Mouse (Mus musculus): Measurements from ENCODE around the gene Cox5a. TPM values are rescaled to one million over a fixed set of nuclear protein-coding genes. Genes with fewer than 3 reads are reported as not detected.

Gene Cox5a
- polyA plus RNA-seq (2016; fragmentation: Nextera tagmentation; extraction: Ambion mirVana): 770 and 826 TPM in 2 replicates

DNA sequence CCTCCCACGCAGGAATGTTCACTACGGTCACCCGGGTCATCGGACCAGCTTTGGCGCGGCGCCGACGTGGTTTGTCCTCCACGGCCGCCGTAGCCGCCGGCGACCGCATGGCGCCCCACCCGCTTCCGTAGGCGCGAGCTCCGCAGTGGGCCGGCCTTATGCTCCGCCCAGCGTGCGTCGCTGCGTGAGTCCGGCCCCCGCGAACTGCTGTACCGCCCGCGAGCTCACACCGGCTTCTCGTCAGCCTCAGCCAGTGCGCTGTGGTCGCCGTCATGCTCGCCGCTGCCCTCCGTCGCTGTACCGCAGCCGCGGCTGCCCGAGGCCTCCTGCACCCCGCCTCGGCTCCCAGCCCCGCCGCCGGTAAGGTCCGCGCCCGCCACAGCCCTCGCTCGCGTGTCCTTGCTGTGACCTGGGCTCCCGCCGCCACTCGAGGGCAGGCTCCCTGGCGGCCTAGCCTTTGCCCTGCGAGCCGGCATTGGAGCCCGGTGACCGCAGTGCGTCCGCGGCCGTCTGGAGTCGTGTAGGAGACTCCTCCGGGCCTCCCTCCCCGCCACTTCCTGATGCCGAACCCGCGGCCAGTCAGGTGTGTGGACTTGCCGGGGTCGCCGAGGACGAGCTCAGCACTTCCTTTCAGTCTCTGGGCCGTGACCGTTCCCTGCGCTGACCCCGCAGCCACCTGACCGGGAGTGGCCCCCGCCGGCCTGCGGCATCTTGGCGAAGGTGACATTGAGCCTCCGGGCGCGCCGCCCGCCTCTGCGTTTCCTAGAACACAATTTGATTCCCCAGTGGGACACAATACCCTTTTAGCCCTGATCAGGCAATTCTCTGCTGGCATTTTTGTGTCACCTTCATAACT is at the start of gene Cox5a:
Gene Cox5a (plus strand): TSS at position 219 of the 856 bp plus-strand sequence.
- no peaks in the 10 kb centered on the region for H3K9me3 ChIP-seq
- peak within 1 kb of the TSS; percentile 90 for H3K27ac ChIP-seq
- H3K4me2 ChIP-seq (replicated peaks): peak within 1 kb of the TSS; percentile 85
- H3K27me3 ChIP-seq (replicated peaks): no peaks in the 10 kb centered on the region
- no peaks in the 10 kb centered on the region for H3K36me3 ChIP-seq
- peak within 1 kb of the TSS; percentile 98 for H3K4me3 ChIP-seq
- WGBS: under 1% methylated on average over 95 of the region's 95 CpGs
- peaks cover 17% of the 10 kb centered on the region for H3K4me1 ChIP-seq
- peak within 1 kb of the TSS; percentile 96 for H3K9ac ChIP-seq
- peak; percentile 95 for ATAC-seq (ENCODE audit: low FRiP score, low read depth)

GRCm38 (mm10) chr9:57485774-57486173 is 35.3 kb upstream of the Cox5a start:
- Histone ChIP-seq H3K4me2 (replicated peaks) (no peak overlapping the region), H3K36me3 (no peaks in the 10 kb centered on the region), H3K27ac (no peak overlapping the region), H3K9ac (no peak overlapping the region), H3K4me3 (no peak overlapping the region), H3K27me3 (replicated peaks) (no peaks in the 10 kb centered on the region; the same call in 1 of the 2 replicates), H3K9me3 (no peaks in the 10 kb centered on the region), H3K4me1 (0 out of 2 replicates have a peak, but pooled peaks cover 3% of the 10 kb centered on the region)
- ATAC-seq (ENCODE audit: low FRiP score, low read depth): peak; percentile 50; the same call in 1 of the 2 replicates
- WGBS: 18% methylated on average over 7 of the region's 7 CpGs

- Histone ChIP-seq H3K4me1 (0 out of 2 replicates have a peak, but pooled peaks cover 3% of the 10 kb centered on the region), H3K9me3 (no peaks in the 10 kb centered on the region), H3K27me3 (replicated peaks) (no peaks in the 10 kb centered on the region; the same call in 1 of the 2 replicates), H3K4me2 (replicated peaks) (no peak overlapping the region), H3K27ac (no peak overlapping the region), H3K36me3 (no peaks in the 10 kb centered on the region), H3K4me3 (no peak overlapping the region), H3K9ac (no peak overlapping the region)
- ATAC-seq (ENCODE audit: low FRiP score, low read depth): no peak
- WGBS: 78% methylated on average over 7 of the region's 7 CpGs
These were observed 33.3 kb upstream of the Cox5a start for GRCm38 (mm10) chr9:57487807-57488206.

- no peak overlapping the region for H3K4me3 ChIP-seq
- whole genome bisulfite sequencing: 94% methylated on average over 2 of the region's 2 CpGs
- H3K9me3 ChIP-seq: no peaks in the 10 kb centered on the region
- H3K36me3 ChIP-seq: no peaks in the 10 kb centered on the region
- no peak for ATAC-seq (ENCODE audit: low FRiP score, low read depth)
- no peak overlapping the region for H3K4me2 ChIP-seq (replicated peaks)
- peaks cover 4% of the 10 kb centered on the region; the same call in 1 of the 2 replicates for H3K4me1 ChIP-seq
- H3K27me3 ChIP-seq (replicated peaks): peaks cover 3% of the 10 kb centered on the region; the same call in 1 of the 2 replicates
- H3K9ac ChIP-seq: no peak overlapping the region
- H3K27ac ChIP-seq: no peak overlapping the region
These were observed 27.5 kb upstream of the Cox5a start for GRCm38 (mm10) chr9:57493532-57493931.

DNA sequence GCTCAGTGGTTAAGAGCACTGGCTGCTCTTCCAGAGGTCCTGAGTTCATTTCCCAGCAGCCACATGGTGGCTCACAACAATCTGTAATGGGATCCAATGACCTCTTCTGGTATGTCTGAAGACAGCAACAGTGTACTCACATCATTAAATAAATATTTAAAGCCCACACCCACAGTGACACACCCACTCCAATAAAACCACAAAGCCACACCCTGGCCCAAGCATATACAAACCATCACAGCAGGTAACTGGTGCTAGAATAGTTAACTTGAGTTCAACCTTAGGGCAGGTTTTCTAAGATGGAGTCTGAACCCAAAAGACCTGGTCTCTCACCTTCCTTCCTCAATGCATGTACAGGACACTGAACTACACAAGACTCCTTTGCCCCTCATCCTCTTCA is 26.1 kb upstream of the Cox5a start:
- Histone ChIP-seq H3K9me3 (no peaks in the 10 kb centered on the region), H3K4me2 (replicated peaks) (no peak overlapping the region), H3K27me3 (replicated peaks) (peaks cover 7% of the 10 kb centered on the region), H3K27ac (no peak overlapping the region), H3K4me3 (no peak overlapping the region), H3K36me3 (no peaks in the 10 kb centered on the region), H3K4me1 (peaks cover 6% of the 10 kb centered on the region; the same call in 1 of the 2 replicates), H3K9ac (no peak overlapping the region)
- no peak for ATAC-seq (ENCODE audit: low FRiP score, low read depth)

- H3K9me3 ChIP-seq: no peaks in the 10 kb centered on the region
- no peak overlapping the region for H3K4me2 ChIP-seq (replicated peaks)
- no peak overlapping the region for H3K4me3 ChIP-seq
- peaks cover 19% of the 10 kb centered on the region for H3K4me1 ChIP-seq
- H3K27ac ChIP-seq: no peak overlapping the region
- ATAC-seq (ENCODE audit: low FRiP score, low read depth): no peak
- no peaks in the 10 kb centered on the region for H3K36me3 ChIP-seq
- WGBS: 76% methylated on average over 5 of the region's 5 CpGs
- no peak overlapping the region for H3K9ac ChIP-seq
- H3K27me3 ChIP-seq (replicated peaks): peaks cover 24% of the 10 kb centered on the region
These were observed 23.8 kb upstream of the Cox5a start for GRCm38 (mm10) chr9:57497236-57497635.

DNA sequence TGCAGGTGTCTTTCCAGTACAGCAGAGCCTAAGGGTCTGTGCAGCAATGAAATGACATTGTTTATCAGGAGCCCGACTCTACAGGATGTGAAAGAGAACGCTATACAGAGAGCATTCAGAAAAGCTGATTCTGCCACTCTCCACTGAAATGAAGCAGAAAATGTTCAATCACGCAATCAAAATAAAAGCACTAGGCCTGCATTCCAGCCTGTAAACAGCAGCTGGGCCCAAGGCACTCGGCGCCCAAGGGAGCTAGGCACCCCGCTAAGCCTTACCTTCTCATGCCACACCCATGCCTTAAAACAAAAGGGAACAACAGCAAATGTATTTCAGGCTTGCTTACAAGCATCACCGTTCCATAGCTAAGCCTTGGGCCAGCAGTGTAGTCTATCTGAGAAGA is 22.5 kb upstream of the Cox5a start:
- Histone ChIP-seq H3K9ac (no peak overlapping the region), H3K4me1 (peaks cover 32% of the 10 kb centered on the region), H3K27me3 (replicated peaks) (peaks cover 37% of the 10 kb centered on the region)

DNA sequence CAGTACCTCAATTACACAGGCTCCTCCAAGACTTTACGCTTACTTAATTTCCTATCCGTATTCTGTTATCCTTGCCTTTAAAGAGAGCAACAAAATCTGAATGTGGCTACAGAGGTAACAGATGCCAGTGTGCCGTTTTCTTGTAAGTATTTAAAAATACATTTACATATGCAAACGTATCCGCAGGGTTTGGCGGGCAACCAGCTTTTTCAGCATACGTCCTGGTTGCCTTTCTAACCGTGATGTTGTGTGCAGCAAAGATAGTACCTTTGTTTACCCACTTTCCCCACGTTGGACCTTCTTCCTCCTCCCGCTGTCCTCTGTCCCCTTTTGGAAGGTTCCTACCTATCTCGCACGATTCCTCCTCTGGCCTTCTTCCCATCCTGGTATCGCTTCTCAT is 19.6 kb upstream of the Cox5a start:
- Histone ChIP-seq H3K4me3 (peak overlapping the region; percentile 7; the same call in 1 of the 2 replicates), H3K36me3 (no peaks in the 10 kb centered on the region), H3K9ac (no peak overlapping the region), H3K9me3 (no peaks in the 10 kb centered on the region), H3K27me3 (replicated peaks) (peaks cover 66% of the 10 kb centered on the region), H3K4me2 (replicated peaks) (peak overlapping the region; percentile 52), H3K27ac (peak overlapping the region; percentile 50; the same call in 1 of the 2 replicates), H3K4me1 (peaks cover 57% of the 10 kb centered on the region)
- 6% methylated on average over 13 of the region's 13 CpGs for WGBS
- no peak; the same call in 1 of the 2 replicates for ATAC-seq (ENCODE audit: low FRiP score, low read depth)

More for the DNA sequence above, 22.5 kb upstream of the Cox5a start:
- 58% methylated on average over 7 of the region's 7 CpGs for WGBS
- no peak overlapping the region for H3K4me3 ChIP-seq
- no peak overlapping the region for H3K4me2 ChIP-seq (replicated peaks)
- no peak for ATAC-seq (ENCODE audit: low FRiP score, low read depth)
- H3K36me3 ChIP-seq: no peaks in the 10 kb centered on the region
- no peak overlapping the region for H3K27ac ChIP-seq
- H3K9me3 ChIP-seq: no peaks in the 10 kb centered on the region

DNA sequence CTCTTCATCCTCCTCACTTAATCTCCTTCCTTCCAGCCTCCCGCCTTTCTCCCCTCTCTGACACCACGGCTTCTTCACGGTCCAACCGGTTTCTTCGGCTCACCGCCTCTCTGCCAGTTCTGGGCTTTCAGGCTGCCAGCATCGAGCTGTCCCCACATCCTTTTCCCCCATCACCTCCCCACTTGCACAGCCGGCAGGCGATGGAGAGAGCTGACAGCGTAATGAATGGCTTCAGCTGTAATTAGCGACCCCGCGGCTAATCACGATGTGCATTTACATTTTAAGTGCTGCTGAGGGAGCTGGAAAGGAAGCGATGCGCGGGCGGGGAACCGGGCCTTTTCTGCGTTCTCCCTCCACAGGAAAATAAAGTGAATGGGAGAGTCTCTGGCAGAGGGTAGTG is 19.2 kb upstream of the Cox5a start:
- peak overlapping the region; percentile 50; the same call in 1 of the 2 replicates for H3K27ac ChIP-seq
- peaks cover 57% of the 10 kb centered on the region for H3K4me1 ChIP-seq
- H3K9ac ChIP-seq: no peak overlapping the region
- peak overlapping the region; percentile 7; the same call in 1 of the 2 replicates for H3K4me3 ChIP-seq
- under 1% methylated on average over 20 of the region's 20 CpGs for WGBS
- H3K36me3 ChIP-seq: no peaks in the 10 kb centered on the region
- H3K9me3 ChIP-seq: no peaks in the 10 kb centered on the region
- peak; percentile 67 for ATAC-seq (ENCODE audit: low FRiP score, low read depth)
- H3K4me2 ChIP-seq (replicated peaks): peak overlapping the region; percentile 52
- peaks cover 65% of the 10 kb centered on the region for H3K27me3 ChIP-seq (replicated peaks)

DNA sequence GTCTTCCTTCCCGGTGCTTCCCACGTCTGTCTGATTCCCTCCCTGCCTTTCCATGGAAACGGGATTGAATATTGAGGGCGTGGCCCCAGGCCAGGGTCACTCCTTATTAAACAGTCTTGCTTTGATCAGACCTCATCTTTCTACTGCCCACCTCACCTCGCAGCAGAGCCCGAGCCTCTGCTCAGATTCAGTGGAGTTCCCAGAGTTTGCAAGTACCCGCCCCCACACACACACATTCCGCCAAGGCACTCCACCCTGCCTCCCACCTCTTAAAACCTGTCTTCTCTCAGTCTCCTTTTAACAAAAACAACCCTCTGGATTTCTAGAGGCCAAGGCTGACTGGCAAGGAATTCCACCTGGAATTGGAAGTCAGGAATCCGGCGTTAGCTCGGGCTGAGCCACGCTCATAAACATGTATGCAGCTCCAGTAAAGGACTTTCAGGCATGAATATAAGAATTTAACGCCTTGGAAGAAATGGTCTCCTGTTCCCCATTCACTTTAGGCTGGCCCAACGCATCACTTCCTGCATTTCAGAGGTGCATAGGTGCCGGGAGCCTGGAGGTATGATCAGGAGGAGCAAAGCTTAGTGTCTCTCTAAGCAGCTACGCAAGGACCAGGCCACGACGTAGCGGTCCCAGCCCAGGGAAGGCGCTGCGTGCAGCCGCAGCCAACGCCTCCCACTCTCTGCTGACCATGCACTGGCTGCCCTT is 18.0 kb upstream of the Cox5a start:
- peak overlapping the region; percentile 80 for H3K4me2 ChIP-seq (replicated peaks)
- H3K4me3 ChIP-seq: peak overlapping the region; percentile 36; the same call in 1 of the 2 replicates
- peaks cover 57% of the 10 kb centered on the region for H3K4me1 ChIP-seq
- H3K27me3 ChIP-seq (replicated peaks): peaks cover 64% of the 10 kb centered on the region
- no peak overlapping the region for H3K27ac ChIP-seq
- H3K9me3 ChIP-seq: no peaks in the 10 kb centered on the region
- H3K36me3 ChIP-seq: no peaks in the 10 kb centered on the region
- no peak for ATAC-seq (ENCODE audit: low FRiP score, low read depth)
- H3K9ac ChIP-seq: peak overlapping the region; percentile 47; the same call in 1 of the 2 replicates
- WGBS: 2% methylated on average over 23 of the region's 23 CpGs

- H3K27me3 ChIP-seq (replicated peaks): peaks cover 64% of the 10 kb centered on the region
These were observed 17.3 kb upstream of the Cox5a start, which contains the start of gene Rpp25 for GRCm38 (mm10) chr9:57503622-57504380. Gene Rpp25 (plus strand): TSS chr9:57504026.

More at GRCm38 (mm10) chr9:57503622-57504380, 17.3 kb upstream of the Cox5a start, which contains the start of gene Rpp25:
- H3K4me3 ChIP-seq: peak within 1 kb of the TSS; percentile 36
- no peaks in the 10 kb centered on the region for H3K9me3 ChIP-seq
- under 1% methylated on average over 46 of the region's 46 CpGs for WGBS
- peak within 1 kb of the TSS; percentile 80 for H3K4me2 ChIP-seq (replicated peaks)
- no peaks in the 10 kb centered on the region for H3K36me3 ChIP-seq
- H3K4me1 ChIP-seq: peaks cover 51% of the 10 kb centered on the region
- ATAC-seq (ENCODE audit: low FRiP score, low read depth): peak; percentile 55; the same call in 1 of the 2 replicates
- peak within 1 kb of the TSS; percentile 47 for H3K9ac ChIP-seq
- no peak within 1 kb of the TSS for H3K27ac ChIP-seq
